Mouse (Mus musculus): ENCODE measurements around the gene Rpl26.
"Not testable (repeated sequence)": the region's sequence is repeated elsewhere in the genome, so short reads cannot be mapped to it uniquely, and the experiment has no call there.

The Rpl26 gene

GRCm38 (mm10) chr11:68914566-68914965, 13.2 kb downstream of the Rpl26 start:
- DNase-seq (ENCODE audit: low read depth, low spot score): no peak

DNA sequence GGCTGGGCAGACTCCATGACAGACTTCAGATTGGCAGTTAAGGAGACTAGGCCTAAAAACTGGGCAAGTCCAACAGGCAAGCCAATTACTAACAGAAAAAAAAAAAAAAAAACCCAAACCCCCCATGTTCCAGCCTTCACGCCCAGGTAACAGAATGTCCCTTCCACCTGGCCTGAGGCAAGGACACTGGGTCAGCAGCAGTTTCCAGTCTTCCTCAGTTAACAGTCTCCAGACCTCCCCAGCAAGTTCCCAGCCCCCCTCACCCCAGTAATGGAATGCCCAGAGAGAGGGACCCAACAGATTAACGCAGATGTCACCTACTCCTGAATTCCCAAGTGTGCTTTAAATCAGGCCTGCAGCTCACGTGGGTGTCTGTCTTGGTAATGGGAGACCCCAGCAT, 21.8 kb downstream of the Rpl26 start:
- no peak for DNase-seq (ENCODE audit: low read depth, low spot score)

GRCm38 (mm10) chr11:68924749-68925148, 23.4 kb downstream of the Rpl26 start:
- DNase-seq (ENCODE audit: low read depth, low spot score): no peak

GRCm38 (mm10) chr11:68926981-68927380, 25.6 kb downstream of the Rpl26 start, which contains the start of gene Odf4:
Odf4 (minus strand) TSS chr11:68927081.
- no peak for DNase-seq (ENCODE audit: low read depth, low spot score)

DNA sequence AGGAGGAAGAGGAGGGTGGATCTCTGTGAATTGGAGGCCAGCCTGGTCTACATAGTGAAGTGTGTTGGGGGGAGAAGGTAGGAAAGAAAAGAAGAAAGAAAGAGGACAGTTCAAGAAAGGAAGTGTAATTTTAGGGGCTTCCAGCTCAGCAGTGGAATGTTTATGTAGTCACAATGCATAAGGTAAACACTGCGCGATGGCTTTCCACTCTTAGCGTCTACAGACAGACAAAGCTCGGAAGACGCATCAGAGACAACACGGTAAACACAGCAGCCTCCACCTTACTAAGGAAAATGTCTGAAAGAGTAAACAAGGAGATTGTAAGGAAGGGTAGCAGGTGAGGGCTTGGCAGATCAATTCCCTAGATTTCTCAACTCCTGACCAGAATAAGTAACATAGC, 28.6 kb downstream of the Rpl26 start:
- DNase-seq (ENCODE audit: low read depth, low spot score): no peak

GRCm38 (mm10) chr11:68933885-68934507, 32.6 kb downstream of the Rpl26 start:
- no peak for DNase-seq (ENCODE audit: low read depth, low spot score)

DNA sequence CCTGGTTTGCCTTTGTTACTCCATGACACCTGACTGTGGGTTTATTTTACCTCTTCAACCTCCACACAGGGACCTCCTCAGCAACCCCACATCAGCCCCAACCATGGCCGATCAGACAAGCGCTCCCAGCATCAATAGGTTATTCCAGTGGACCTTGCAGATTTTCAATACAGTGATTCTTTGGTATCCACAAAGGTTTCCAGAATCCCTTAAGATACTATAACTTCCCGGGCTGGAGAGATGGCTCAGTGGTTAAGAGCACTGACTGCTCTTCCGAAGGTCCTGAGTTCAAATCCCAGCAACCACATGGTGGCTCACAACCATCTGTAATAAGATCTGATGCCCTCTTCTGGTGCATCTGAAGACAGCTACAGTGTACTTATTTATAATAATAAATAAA, 35.6 kb downstream of the Rpl26 start:
- DNase-seq (ENCODE audit: low read depth, low spot score): not testable (repeated sequence)

DNA sequence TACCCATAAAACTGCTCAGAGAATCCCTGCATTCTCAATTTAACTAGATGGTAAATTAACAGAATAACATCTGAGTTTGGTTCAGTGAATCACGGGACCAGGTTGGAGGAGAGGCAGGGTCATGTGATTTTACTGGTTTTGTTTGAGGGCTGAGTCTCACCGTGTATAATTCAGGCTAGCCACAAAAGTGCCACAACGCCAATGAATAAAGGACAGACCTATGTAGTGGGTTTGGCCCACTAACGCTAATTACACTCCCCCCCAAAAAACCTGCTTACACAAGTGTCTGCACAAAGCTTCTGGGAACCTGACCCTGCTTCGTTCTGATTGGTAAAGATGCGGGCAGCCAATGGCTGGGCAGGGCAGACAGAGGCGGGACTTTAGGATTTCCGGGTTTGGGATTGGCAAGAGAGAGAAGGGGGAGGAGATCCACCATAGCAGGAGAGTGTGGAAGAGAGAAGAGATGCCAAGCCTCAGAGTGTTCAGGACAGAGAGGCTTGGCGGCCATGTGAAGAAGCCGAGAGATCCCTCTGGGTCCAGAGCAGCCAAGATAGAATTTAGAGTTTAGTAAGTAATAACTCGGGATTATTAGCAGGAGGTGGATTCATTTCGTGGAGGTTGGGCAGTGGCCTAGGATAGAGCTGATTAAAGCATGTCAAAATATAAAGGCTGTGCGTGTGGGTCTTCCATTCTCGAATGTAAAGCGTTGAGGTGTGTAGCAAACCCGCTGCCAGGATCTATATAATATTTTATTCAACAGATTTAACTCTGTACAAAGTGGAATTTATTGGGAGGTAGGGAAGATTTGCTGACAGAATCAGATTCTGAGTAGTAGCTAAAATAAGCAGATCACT, 38.3 kb downstream of the Rpl26 start:
- peak; percentile 93 for DNase-seq (ENCODE audit: low read depth, low spot score)

DNA sequence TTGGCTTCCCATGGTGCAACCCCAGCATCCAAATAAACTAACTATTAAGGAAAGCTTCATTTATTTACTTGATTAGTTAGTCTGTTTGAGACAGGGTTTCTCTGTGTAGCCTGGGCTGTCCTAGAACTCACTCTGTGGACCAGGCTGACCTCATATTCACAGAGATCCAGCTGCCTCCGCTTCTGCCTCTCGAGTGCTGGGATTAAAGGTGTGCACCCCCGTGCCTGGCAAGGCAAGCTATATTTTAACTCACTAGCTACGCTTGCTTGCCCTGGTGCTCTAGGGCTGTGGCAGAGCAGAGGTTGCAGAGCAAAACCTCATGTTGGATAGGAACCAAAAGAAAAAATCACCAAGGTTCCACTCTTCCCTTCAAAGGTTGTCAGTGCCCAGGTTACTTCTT, 39.1 kb downstream of the Rpl26 start:
- DNase-seq (ENCODE audit: low read depth, low spot score): no peak

DNA sequence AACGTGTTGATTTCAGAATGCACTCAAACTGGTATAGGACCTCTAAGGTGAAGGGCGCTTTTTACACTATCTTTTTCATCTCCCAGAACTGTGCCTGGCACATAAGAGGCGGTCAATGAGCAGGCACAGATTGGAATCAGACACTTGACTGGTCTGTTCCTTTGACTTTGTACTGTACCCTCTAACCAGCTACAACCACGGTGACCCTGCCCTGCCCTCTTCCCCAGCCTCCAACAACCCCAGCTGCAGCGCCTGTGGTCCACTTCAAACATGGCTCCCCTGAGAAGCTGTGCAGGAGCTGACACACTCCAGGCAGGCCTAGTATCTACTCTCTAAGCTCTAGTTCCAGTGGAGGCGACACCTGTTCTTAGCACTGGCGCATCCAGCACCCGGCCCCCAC, 41.3 kb downstream of the Rpl26 start:
- no peak for DNase-seq (ENCODE audit: low read depth, low spot score)

DNA sequence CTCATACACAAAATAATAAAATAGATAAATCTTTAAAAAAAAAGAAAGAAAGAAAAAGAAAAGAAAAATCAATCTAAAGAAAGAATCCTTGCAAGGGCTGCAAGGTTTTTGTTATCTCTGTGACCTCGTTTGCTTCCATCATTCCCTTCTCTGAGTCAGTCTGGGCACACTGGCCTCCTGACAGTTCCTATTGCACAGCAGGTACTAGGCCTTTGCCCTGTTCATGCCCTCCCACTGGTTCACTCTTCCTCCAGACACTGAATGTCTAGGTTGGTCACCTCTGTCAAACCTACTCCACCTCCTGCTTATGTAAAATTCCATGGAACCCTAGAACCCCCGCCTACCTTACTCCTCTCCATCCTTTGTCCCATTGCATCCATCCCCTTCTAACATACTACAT, 43.9 kb downstream of the Rpl26 start:
- DNase-seq (ENCODE audit: low read depth, low spot score): no peak

DNA sequence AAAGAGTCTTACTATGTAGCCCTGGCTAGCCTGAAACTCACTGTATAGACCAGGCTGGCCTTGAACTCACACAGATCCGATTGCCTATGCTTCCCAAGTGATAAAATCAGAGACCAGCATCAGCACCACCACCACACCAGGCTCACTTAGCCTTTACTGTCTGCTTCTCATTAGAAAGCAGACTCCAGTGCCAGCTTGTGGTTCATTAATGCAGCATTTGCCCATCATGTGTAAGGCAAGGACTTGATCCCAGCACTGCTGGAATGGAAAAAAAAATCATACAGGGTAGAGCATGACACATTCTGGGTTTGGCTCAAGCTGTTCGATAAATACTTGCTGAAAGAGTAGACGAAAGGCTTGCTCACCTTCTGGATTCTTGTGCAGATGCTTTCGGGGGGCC, 44.6 kb downstream of the Rpl26 start:
- DNase-seq (ENCODE audit: low read depth, low spot score): no peak

GRCm38 (mm10) chr11:68946806-68947440, 45.5 kb downstream of the Rpl26 start:
- no peak for DNase-seq (ENCODE audit: low read depth, low spot score)

GRCm38 (mm10) chr11:68947542-68947993, 46.2 kb downstream of the Rpl26 start:
- no peak for DNase-seq (ENCODE audit: low read depth, low spot score)

DNA sequence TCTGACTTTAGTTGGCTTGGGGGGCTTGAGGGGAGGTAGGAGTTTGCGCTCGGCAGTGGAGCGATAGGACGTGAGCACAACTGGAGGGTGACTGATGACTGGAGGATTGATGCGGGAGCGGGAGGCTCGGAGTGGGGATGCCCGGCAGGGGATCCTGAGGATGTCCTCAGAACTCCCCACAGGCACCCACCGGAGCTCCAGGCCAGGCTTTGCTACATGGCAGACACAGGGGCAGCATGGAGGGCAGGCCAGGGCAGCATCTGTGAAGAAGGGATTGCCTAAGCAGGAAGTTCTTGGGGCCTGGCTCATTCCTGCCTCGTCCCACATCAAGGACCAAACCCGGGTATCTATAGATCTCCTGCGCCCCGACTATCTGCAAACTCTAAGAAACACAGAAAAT, 52.5 kb downstream of the Rpl26 start:
- no peak for DNase-seq (ENCODE audit: low read depth, low spot score)

DNA sequence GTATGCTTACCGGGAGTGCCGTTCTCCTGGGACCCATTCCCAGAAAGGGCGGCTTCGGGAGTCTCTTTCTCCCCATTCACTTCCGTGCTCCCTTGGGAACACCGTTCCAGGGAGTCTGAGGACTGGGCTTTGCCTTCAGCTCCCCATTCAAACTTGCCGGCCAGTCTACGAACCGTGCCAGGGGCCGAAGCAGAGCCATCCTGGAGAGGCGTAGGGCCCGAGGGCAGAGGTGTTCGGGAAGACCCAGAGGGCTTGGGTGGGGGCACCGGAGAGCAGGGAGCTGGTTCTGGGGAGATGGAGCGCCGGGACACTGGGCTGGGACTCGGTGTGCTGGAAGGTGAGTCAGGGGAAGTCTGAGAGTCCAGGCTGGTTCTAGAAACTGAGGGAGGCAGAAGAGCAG, 53.0 kb downstream of the Rpl26 start:
- no peak for DNase-seq (ENCODE audit: low read depth, low spot score)

- no peak for DNase-seq (ENCODE audit: low read depth, low spot score)
Observed at GRCm38 (mm10) chr11:68955473-68955872, 54.1 kb downstream of the Rpl26 start.

GRCm38 (mm10) chr11:68956107-68956506, 54.7 kb downstream of the Rpl26 start:
- DNase-seq (ENCODE audit: low read depth, low spot score): no peak
